Mouse (Mus musculus) forebrain, embryonic 10.5 days (tissue): Measurements from ENCODE around the gene Pde9a. TPM values are rescaled to one million over a fixed set of nuclear protein-coding genes. Genes with fewer than 3 reads are reported as not detected.

Experiments used
- DNase-seq: peaks from one replicate; pipeline ENCODE4 v3.0.0-alpha.2; 2017; ENCODE audit warnings: low spot score; ENCODE audit errors: extremely low spot score
- H3K27ac ChIP-seq: fragments of 300-500 bp; sonication (generic); 2 replicates; pipeline ENCODE4 v1.5.1; 2016; ENCODE audit warnings: mild to moderate bottlenecking
- H3K27me3 ChIP-seq: fragments of 300-500 bp; sonication (generic); 2 replicates; pipeline ENCODE4 v1.6.1; 2016; ENCODE audit warnings: mild to moderate bottlenecking; ENCODE audit not compliant: poor library complexity, severe bottlenecking
- H3K36me3 ChIP-seq: fragments of 300-500 bp; sonication (generic); replicated peaks from 2 replicates; pipeline ENCODE4 v1.6.1; 2016; ENCODE audit warnings: mild to moderate bottlenecking, moderate library complexity
- H3K4me1 ChIP-seq: fragments of 300-500 bp; sonication (generic); 2 replicates; pipeline ENCODE4 v1.6.1; 2016
- H3K4me3 ChIP-seq: fragments of 300-500 bp; sonication (generic); 2 replicates; pipeline ENCODE4 v1.5.1; 2016; ENCODE audit warnings: mild to moderate bottlenecking, moderate library complexity
- H3K9me3 ChIP-seq: fragments of 300-500 bp; sonication (generic); 2 replicates; pipeline ENCODE4 v1.6.1; 2016; ENCODE audit warnings: mild to moderate bottlenecking, moderate library complexity
- WGBS: fragments of 180-500 bp; shearing (Covaris S2); methylation state at CpG from one replicate; pipeline ENCODE4 v1.1.7; 2016; 5-methylcytosine and 5-hydroxymethylcytosine counted together
- polyA plus RNA-seq: library from polyadenylated mRNA; unstranded; fragments of >200 nt; fragmentation: Nextera tagmentation; extraction: Ambion mirVana; gene quantifications from 2 replicates; pipeline ENCODE4 v1.2.1, GENCODE M21; 2016

The Pde9a gene
- polyA plus RNA-seq, 1 experiment from 2014 or later = 16.8 TPM

- no peak overlapping the region for H3K4me3 ChIP-seq
- WGBS = 93% methylated on average over 6 of the region's 6 CpGs
- peaks cover 80% of the 10 kb centered on the region for H3K36me3 ChIP-seq
Measured at GRCm38 (mm10) chr17:31497726-31498125, 111.7 kb downstream of the Pde9a start.

GRCm38 (mm10) chr17:31499725-31500124 is 113.7 kb downstream of the Pde9a start:
- DNase-seq = no peak
- Histone ChIP-seq H3K9me3 (no peaks in the 10 kb centered on the region), H3K27me3 (no peaks in the 10 kb centered on the region), H3K36me3 (peaks cover 100% of the 10 kb centered on the region), H3K27ac (no peak overlapping the region), H3K4me3 (no peak overlapping the region), H3K4me1 (peaks cover 11% of the 10 kb centered on the region)
- 94% methylated on average over 12 of the region's 12 CpGs for WGBS

More at GRCm38 (mm10) chr17:31497726-31498125, 111.7 kb downstream of the Pde9a start:
- DNase-seq = no peak
- Histone ChIP-seq H3K9me3 (no peaks in the 10 kb centered on the region), H3K27me3 (no peaks in the 10 kb centered on the region), H3K4me1 (no peaks in the 10 kb centered on the region), H3K27ac (no peak overlapping the region)

GRCm38 (mm10) chr17:31500416-31500815 is 114.4 kb downstream of the Pde9a start:
- H3K36me3 ChIP-seq = peaks cover 100% of the 10 kb centered on the region
- WGBS = 93% methylated on average over 8 of the region's 8 CpGs
- no peak for DNase-seq

GRCm38 (mm10) chr17:31500908-31501307 is 114.9 kb downstream of the Pde9a start:
- no peak overlapping the region for H3K4me3 ChIP-seq
- peaks cover 20% of the 10 kb centered on the region for H3K4me1 ChIP-seq
- no peaks in the 10 kb centered on the region for H3K27me3 ChIP-seq
- H3K27ac ChIP-seq = no peak overlapping the region
- WGBS = 86% methylated on average over 3 of the region's 3 CpGs
- DNase-seq = no peak
- H3K9me3 ChIP-seq = no peaks in the 10 kb centered on the region
- H3K36me3 ChIP-seq = peaks cover 100% of the 10 kb centered on the region

More at GRCm38 (mm10) chr17:31500416-31500815, 114.4 kb downstream of the Pde9a start:
- H3K9me3 ChIP-seq = no peaks in the 10 kb centered on the region
- peaks cover 18% of the 10 kb centered on the region for H3K4me1 ChIP-seq
- H3K27ac ChIP-seq = no peak overlapping the region
- no peak overlapping the region for H3K4me3 ChIP-seq
- H3K27me3 ChIP-seq = no peaks in the 10 kb centered on the region

- Histone ChIP-seq H3K27me3 (no peaks in the 10 kb centered on the region), H3K36me3 (peaks cover 99% of the 10 kb centered on the region), H3K4me1 (peaks cover 20% of the 10 kb centered on the region), H3K9me3 (no peaks in the 10 kb centered on the region), H3K4me3 (no peak overlapping the region), H3K27ac (no peak overlapping the region)
- 90% methylated on average over 12 of the region's 12 CpGs for WGBS
- no peak for DNase-seq
Measured at GRCm38 (mm10) chr17:31502261-31502927, 116.4 kb downstream of the Pde9a start.

- WGBS = 95% methylated on average over 12 of the region's 12 CpGs
- Histone ChIP-seq H3K36me3 (peaks cover 99% of the 10 kb centered on the region), H3K4me1 (peaks cover 20% of the 10 kb centered on the region), H3K27me3 (no peaks in the 10 kb centered on the region), H3K27ac (no peak overlapping the region), H3K4me3 (no peak overlapping the region), H3K9me3 (no peaks in the 10 kb centered on the region)
- DNase-seq = no peak
Measured at GRCm38 (mm10) chr17:31503337-31503736, 117.3 kb downstream of the Pde9a start.

- H3K9me3 ChIP-seq = no peaks in the 10 kb centered on the region
- no peak overlapping the region for H3K4me3 ChIP-seq
- H3K4me1 ChIP-seq = peaks cover 20% of the 10 kb centered on the region
- no peak overlapping the region for H3K27ac ChIP-seq
- WGBS = 79% methylated on average over 2 of the region's 2 CpGs
- H3K27me3 ChIP-seq = no peaks in the 10 kb centered on the region
- no peak for DNase-seq
- H3K36me3 ChIP-seq = peaks cover 99% of the 10 kb centered on the region
Measured at GRCm38 (mm10) chr17:31503936-31504335, 117.9 kb downstream of the Pde9a start.

- peaks cover 99% of the 10 kb centered on the region for H3K36me3 ChIP-seq
- DNase-seq = no peak
- no peaks in the 10 kb centered on the region for H3K9me3 ChIP-seq
- 0 out of 2 replicates have a peak overlapping the region, but pooled peaks have one; percentile 16 for H3K27ac ChIP-seq
- H3K27me3 ChIP-seq = no peaks in the 10 kb centered on the region
- H3K4me1 ChIP-seq = peaks cover 20% of the 10 kb centered on the region
- H3K4me3 ChIP-seq = no peak overlapping the region
- WGBS = 57% methylated on average over 5 of the region's 5 CpGs
Measured at GRCm38 (mm10) chr17:31505013-31505412, 119.0 kb downstream of the Pde9a start.

- DNase-seq = no peak
- H3K36me3 ChIP-seq = peaks cover 92% of the 10 kb centered on the region
- no peaks in the 10 kb centered on the region for H3K27me3 ChIP-seq
- H3K4me1 ChIP-seq = peaks cover 26% of the 10 kb centered on the region
- no peak overlapping the region for H3K27ac ChIP-seq
- 87% methylated on average over 7 of the region's 7 CpGs for WGBS
- H3K4me3 ChIP-seq = no peak overlapping the region
- no peaks in the 10 kb centered on the region for H3K9me3 ChIP-seq
Measured at GRCm38 (mm10) chr17:31506282-31506681, 120.3 kb downstream of the Pde9a start.

GRCm38 (mm10) chr17:31510944-31511343 is 124.9 kb downstream of the Pde9a start:
- Histone ChIP-seq H3K27ac (peak overlapping the region; percentile 94; the same call in 1 of the 2 replicates), H3K9me3 (no peaks in the 10 kb centered on the region), H3K4me1 (peaks cover 20% of the 10 kb centered on the region), H3K4me3 (peak overlapping the region; percentile 90), H3K27me3 (no peaks in the 10 kb centered on the region), H3K36me3 (peaks cover 45% of the 10 kb centered on the region)
- WGBS = 92% methylated on average over 6 of the region's 6 CpGs
- no peak for DNase-seq

- Histone ChIP-seq H3K27ac (peak overlapping the region; percentile 94), H3K4me3 (peak overlapping the region; percentile 90), H3K4me1 (peaks cover 20% of the 10 kb centered on the region), H3K9me3 (no peaks in the 10 kb centered on the region), H3K36me3 (peaks cover 36% of the 10 kb centered on the region), H3K27me3 (no peaks in the 10 kb centered on the region)
- peak; percentile 89 for DNase-seq
- WGBS = under 1% methylated on average over 56 of the region's 56 CpGs
Measured at GRCm38 (mm10) chr17:31511792-31512495, 125.9 kb downstream of the Pde9a start.

GRCm38 (mm10) chr17:31512593-31512992 is 126.6 kb downstream of the Pde9a start:
- H3K36me3 ChIP-seq = peaks cover 29% of the 10 kb centered on the region
- peak overlapping the region; percentile 90 for H3K4me3 ChIP-seq
- WGBS = 25% methylated on average over 6 of the region's 6 CpGs
- H3K4me1 ChIP-seq = peaks cover 20% of the 10 kb centered on the region
- no peaks in the 10 kb centered on the region for H3K27me3 ChIP-seq
- H3K9me3 ChIP-seq = no peaks in the 10 kb centered on the region
- peak overlapping the region; percentile 94 for H3K27ac ChIP-seq
- DNase-seq = no peak

- DNase-seq = no peak
Measured at GRCm38 (mm10) chr17:31514696-31515095, 128.7 kb downstream of the Pde9a start.

More at GRCm38 (mm10) chr17:31514696-31515095, 128.7 kb downstream of the Pde9a start:
- H3K4me3 ChIP-seq = no peak overlapping the region
- peaks cover 8% of the 10 kb centered on the region for H3K36me3 ChIP-seq
- 75% methylated on average over 1 of the region's 1 CpGs for WGBS
- H3K27ac ChIP-seq = no peak overlapping the region
- H3K4me1 ChIP-seq = peaks cover 26% of the 10 kb centered on the region
- no peaks in the 10 kb centered on the region for H3K27me3 ChIP-seq
- no peaks in the 10 kb centered on the region for H3K9me3 ChIP-seq
